Mouse (Mus musculus) gastrocnemius, adult 8-10 months (tissue): ENCODE measurements around the gene Slc12a9. TPM values are rescaled to one million over a fixed set of nuclear protein-coding genes. Genes with fewer than 3 reads are reported as not detected.

Experiments used
- DNase-seq, 2 experiments: peaks; one replicate each; pipeline ENCODE4 v3.0.0; 2022; ENCODE audit warnings: low spot score in 2 of 2
- total RNA-seq, 4 experiments: library from RNA; stranded (reverse); gene quantifications; 2 replicates each; pipeline ENCODE4 v1.2.4; 2022

Gene Slc12a9
- total RNA-seq, 4 experiments from 2014 or later: 1.7 to 3.6 (median 1.9) TPM

- DNase-seq: no peak
These were observed 13.6 kb upstream of the Slc12a9 start for GRCm38 (mm10) chr5:137346983-137347382.

GRCm38 (mm10) chr5:137346388-137346787 is 13.0 kb upstream of the Slc12a9 start:
- DNase-seq: no peak

- no peak for DNase-seq
These were observed 12.4 kb upstream of the Slc12a9 start for GRCm38 (mm10) chr5:137345821-137346220.

GRCm38 (mm10) chr5:137343869-137344268 is 10.5 kb upstream of the Slc12a9 start:
- no peak for DNase-seq

GRCm38 (mm10) chr5:137343412-137343811 is 10.0 kb upstream of the Slc12a9 start:
- DNase-seq: no peak

GRCm38 (mm10) chr5:137342407-137343012 is 9.1 kb upstream of the Slc12a9 start:
- DNase-seq: no peak

- no peak for DNase-seq
These were observed 6.8 kb upstream of the Slc12a9 start for GRCm38 (mm10) chr5:137340222-137340621.

GRCm38 (mm10) chr5:137339290-137339979 is 6.0 kb upstream of the Slc12a9 start:
- DNase-seq: peak in 1 of 2 experiments; percentile 32

- peak; percentile 36 to 39 for DNase-seq
These were observed 5.4 kb upstream of the Slc12a9 start for GRCm38 (mm10) chr5:137338663-137339289.

- DNase-seq: peak; percentile 86 to 90
These were observed 4.9 kb upstream of the Slc12a9 start for GRCm38 (mm10) chr5:137338256-137338655.

GRCm38 (mm10) chr5:137337190-137337589 is 3.8 kb upstream of the Slc12a9 start:
- no peak for DNase-seq

GRCm38 (mm10) chr5:137335066-137335465 is 1.7 kb upstream of the Slc12a9 start:
- no peak for DNase-seq

- DNase-seq: no peak
These were observed 920 bp upstream of the Slc12a9 start for GRCm38 (mm10) chr5:137334317-137334716.

GRCm38 (mm10) chr5:137332857-137333511 is 413 bp downstream of the Slc12a9 start:
- no peak for DNase-seq

- DNase-seq: no peak
These were observed 2.5 kb downstream of the Slc12a9 start for GRCm38 (mm10) chr5:137330910-137331309.

GRCm38 (mm10) chr5:137320996-137321395 is 12.4 kb downstream of the Slc12a9 start:
- no peak for DNase-seq

- DNase-seq: no peak
These were observed 14.8 kb downstream of the Slc12a9 start for GRCm38 (mm10) chr5:137318570-137318969.

GRCm38 (mm10) chr5:137317361-137317760 is 16.0 kb downstream of the Slc12a9 start:
- DNase-seq: no peak

- DNase-seq: no peak
These were observed 18.1 kb downstream of the Slc12a9 start for GRCm38 (mm10) chr5:137315084-137315903.

GRCm38 (mm10) chr5:137314193-137315083 is 19.0 kb downstream of the Slc12a9 start, which contains the start of gene Trip6:
Trip6 (minus strand) TSS chr5:137314404.
- peak; percentile 79 to 83 for DNase-seq
